Mouse (Mus musculus): ENCODE measurements around the gene Dok1. TPM values are rescaled to one million over a fixed set of nuclear protein-coding genes. Genes with fewer than 3 reads are reported as not detected.

Dok1 gene
- polyA plus RNA-seq, 1 experiment from 2014 or later: 22.2 TPM

DNA sequence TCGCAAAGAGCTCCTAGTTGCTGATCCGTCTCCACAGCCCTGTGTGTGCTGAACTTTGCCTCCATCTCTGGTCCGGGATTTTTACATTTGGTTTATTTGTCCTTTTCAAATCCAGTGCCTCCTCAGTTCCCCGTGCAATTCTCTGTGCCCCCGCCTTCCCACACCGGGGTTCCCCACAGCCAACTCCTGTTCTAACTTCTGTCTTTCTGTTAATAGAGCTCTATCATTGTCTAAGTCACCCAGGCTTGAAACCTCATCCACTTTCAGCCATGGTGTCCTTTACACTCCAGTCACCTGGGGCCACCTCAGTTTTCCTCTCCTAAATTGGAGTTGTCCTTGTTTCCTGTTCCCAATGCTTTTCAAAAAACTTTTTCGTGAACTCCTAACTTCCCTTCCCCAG is 22.0 kb downstream of the Dok1 start:
- H3K9me3 ChIP-seq (replicated peaks): no peaks in the 10 kb centered on the region
- H3K9ac ChIP-seq: peak overlapping the region; percentile 23
- H3K27me3 ChIP-seq (replicated peaks): no peaks in the 10 kb centered on the region
- peaks cover 66% of the 10 kb centered on the region for H3K4me1 ChIP-seq
- 71% methylated on average over 7 of the region's 7 CpGs for WGBS (ENCODE audit: insufficient replicate concordance)
- no peak for ATAC-seq
- H3K4me2 ChIP-seq: peak overlapping the region; percentile 52; the same call in 1 of the 2 replicates
- peak overlapping the region; percentile 99 for H3K27ac ChIP-seq
- no peak overlapping the region for H3K4me3 ChIP-seq
- H3K36me3 ChIP-seq: no peaks in the 10 kb centered on the region

GRCm38 (mm10) chr6:83010010-83010409 is 23.3 kb downstream of the Dok1 start:
- H3K36me3 ChIP-seq: no peaks in the 10 kb centered on the region
- H3K27ac ChIP-seq: peak overlapping the region; percentile 77
- H3K27me3 ChIP-seq (replicated peaks): no peaks in the 10 kb centered on the region
- peak overlapping the region; percentile 28 for H3K4me3 ChIP-seq
- WGBS (ENCODE audit: insufficient replicate concordance): 16% methylated on average over 7 of the region's 7 CpGs
- H3K9ac ChIP-seq: peak overlapping the region; percentile 56
- no peak for ATAC-seq
- H3K9me3 ChIP-seq (replicated peaks): no peaks in the 10 kb centered on the region
- peak overlapping the region; percentile 52 for H3K4me2 ChIP-seq
- H3K4me1 ChIP-seq: peaks cover 56% of the 10 kb centered on the region

DNA sequence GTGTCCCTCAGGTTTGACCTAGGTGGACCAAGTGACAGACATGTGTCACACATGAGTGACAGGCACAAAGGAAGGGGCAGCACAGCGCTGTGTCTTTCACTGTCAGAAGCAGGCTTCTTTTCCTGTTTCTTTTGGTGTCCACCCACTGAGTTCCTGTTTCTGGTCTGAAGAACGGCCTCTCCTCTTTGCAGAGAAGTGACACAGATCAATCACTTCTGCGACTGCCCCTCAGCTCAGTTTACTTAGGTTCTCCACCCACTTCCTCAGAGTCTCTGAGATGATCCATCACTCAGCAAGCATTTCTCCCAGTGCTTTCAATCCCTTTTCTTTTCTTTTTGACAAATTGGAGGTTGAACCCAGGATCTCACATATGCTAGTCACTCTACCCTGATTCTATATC is 24.6 kb downstream of the Dok1 start:
- WGBS (ENCODE audit: insufficient replicate concordance): 19% methylated on average over 3 of the region's 3 CpGs
- no peak for ATAC-seq

GRCm38 (mm10) chr6:83006114-83006513 is 27.2 kb downstream of the Dok1 start:
- H3K27me3 ChIP-seq (replicated peaks): no peaks in the 10 kb centered on the region
- H3K4me2 ChIP-seq: no peak overlapping the region
- H3K9ac ChIP-seq: no peak overlapping the region
- no peaks in the 10 kb centered on the region for H3K36me3 ChIP-seq
- no peak for ATAC-seq
- H3K4me3 ChIP-seq: no peak overlapping the region
- peaks cover 40% of the 10 kb centered on the region for H3K4me1 ChIP-seq
- 0 out of 2 replicates have a peak overlapping the region, but pooled peaks have one; percentile 32 for H3K27ac ChIP-seq
- WGBS (ENCODE audit: insufficient replicate concordance): 62% methylated on average over 6 of the region's 6 CpGs
- no peaks in the 10 kb centered on the region for H3K9me3 ChIP-seq (replicated peaks)

More for the DNA sequence above, 24.6 kb downstream of the Dok1 start:
- H3K36me3 ChIP-seq: no peaks in the 10 kb centered on the region
- H3K4me3 ChIP-seq: no peak overlapping the region
- H3K9ac ChIP-seq: no peak overlapping the region
- H3K27ac ChIP-seq: peak overlapping the region; percentile 30; the same call in 1 of the 2 replicates
- no peaks in the 10 kb centered on the region for H3K27me3 ChIP-seq (replicated peaks)
- peaks cover 58% of the 10 kb centered on the region for H3K4me1 ChIP-seq
- no peak overlapping the region for H3K4me2 ChIP-seq
- H3K9me3 ChIP-seq (replicated peaks): no peaks in the 10 kb centered on the region

DNA sequence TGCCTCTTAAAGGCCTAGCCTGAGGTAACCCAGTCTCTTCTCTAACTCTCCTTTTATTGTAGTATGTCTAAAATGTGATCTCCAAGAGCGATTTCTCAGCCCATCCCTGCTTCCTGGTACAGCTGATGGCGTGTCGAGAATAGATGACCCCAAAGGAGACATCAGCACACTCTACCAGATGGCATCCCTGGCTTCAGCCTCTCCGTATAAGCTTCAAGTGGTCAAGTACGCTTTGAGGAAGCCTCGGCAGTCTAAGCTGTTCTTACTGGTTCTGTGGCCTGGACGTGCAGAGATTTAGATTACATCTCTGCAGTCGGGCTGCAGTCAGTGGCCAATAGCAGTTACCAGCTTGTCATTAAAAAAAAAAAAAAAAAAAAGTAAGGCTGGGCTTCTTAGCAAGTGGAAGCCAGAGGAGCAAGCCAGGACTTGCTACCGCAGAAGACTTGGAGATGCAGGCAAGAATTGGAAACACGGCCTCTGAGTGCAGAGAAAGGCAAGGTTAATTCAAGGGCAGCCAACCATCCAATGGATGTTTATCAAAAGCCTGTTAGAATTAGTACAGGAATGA is 27.7 kb downstream of the Dok1 start:
- no peaks in the 10 kb centered on the region for H3K9me3 ChIP-seq (replicated peaks)
- peaks cover 34% of the 10 kb centered on the region for H3K4me1 ChIP-seq
- H3K4me3 ChIP-seq: no peak overlapping the region
- H3K9ac ChIP-seq: no peak overlapping the region
- H3K4me2 ChIP-seq: no peak overlapping the region
- H3K27ac ChIP-seq: peak overlapping the region; percentile 74; the same call in 1 of the 2 replicates
- no peaks in the 10 kb centered on the region for H3K36me3 ChIP-seq
- WGBS (ENCODE audit: insufficient replicate concordance): 70% methylated on average over 10 of the region's 10 CpGs
- H3K27me3 ChIP-seq (replicated peaks): no peaks in the 10 kb centered on the region
- no peak for ATAC-seq

DNA sequence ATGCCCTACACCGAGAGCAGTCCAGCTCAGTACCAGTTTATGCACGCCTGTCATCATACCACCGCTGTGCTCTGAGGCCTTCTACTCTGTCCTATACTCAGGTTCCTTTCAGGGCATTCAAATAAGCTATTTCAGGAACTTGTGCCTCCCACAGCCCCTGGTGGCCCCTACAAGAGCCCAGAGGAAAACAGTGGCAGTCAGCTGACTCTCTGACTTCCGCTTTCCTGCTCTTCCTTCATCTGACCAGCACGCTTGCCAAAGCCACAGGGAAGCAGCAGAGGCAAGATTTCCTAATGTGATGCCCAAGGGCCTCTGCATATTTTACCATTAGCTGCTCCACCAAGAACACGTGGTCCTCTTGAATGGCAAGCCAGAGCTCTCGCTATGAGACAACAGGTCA is 28.4 kb downstream of the Dok1 start:
- ATAC-seq: 0 out of 2 replicates have a peak, but pooled peaks have one; percentile 24
- 26% methylated on average over 7 of the region's 7 CpGs for WGBS (ENCODE audit: insufficient replicate concordance)
- Histone ChIP-seq H3K27ac (peak overlapping the region; percentile 74), H3K4me2 (no peak overlapping the region), H3K4me3 (no peak overlapping the region), H3K36me3 (no peaks in the 10 kb centered on the region), H3K27me3 (replicated peaks) (no peaks in the 10 kb centered on the region), H3K9ac (peak overlapping the region; percentile 17; the same call in 1 of the 2 replicates), H3K4me1 (peaks cover 27% of the 10 kb centered on the region), H3K9me3 (replicated peaks) (no peaks in the 10 kb centered on the region)

DNA sequence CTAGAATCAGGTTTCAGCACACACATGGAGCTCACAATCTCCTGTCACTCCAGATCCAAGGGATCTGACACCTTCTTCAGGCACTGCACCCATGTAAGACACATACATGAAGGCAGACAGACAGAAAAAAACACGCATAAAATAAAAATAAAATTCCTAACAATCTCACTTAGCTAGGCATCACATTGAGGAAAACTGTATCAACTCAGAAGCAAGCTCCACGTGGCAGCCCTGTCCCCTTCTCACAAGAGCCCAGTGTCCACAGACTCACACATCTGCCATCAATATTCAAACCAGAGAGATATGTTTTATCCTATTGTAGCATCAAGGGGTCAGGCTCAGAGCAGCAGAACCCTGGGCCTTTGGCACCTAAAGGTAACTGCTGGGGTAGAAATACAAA is 29.0 kb downstream of the Dok1 start:
- H3K27me3 ChIP-seq (replicated peaks): no peaks in the 10 kb centered on the region; the same call in 1 of the 2 replicates
- H3K27ac ChIP-seq: peak overlapping the region; percentile 74
- H3K36me3 ChIP-seq: no peaks in the 10 kb centered on the region
- H3K9me3 ChIP-seq (replicated peaks): no peaks in the 10 kb centered on the region
- ATAC-seq: no peak
- peaks cover 24% of the 10 kb centered on the region for H3K4me1 ChIP-seq
- H3K4me3 ChIP-seq: no peak overlapping the region
- H3K9ac ChIP-seq: 0 out of 2 replicates have a peak overlapping the region, but pooled peaks have one; percentile 17
- WGBS (ENCODE audit: insufficient replicate concordance): 55% methylated on average over 2 of the region's 2 CpGs
- H3K4me2 ChIP-seq: peak overlapping the region; percentile 16; the same call in 1 of the 2 replicates

DNA sequence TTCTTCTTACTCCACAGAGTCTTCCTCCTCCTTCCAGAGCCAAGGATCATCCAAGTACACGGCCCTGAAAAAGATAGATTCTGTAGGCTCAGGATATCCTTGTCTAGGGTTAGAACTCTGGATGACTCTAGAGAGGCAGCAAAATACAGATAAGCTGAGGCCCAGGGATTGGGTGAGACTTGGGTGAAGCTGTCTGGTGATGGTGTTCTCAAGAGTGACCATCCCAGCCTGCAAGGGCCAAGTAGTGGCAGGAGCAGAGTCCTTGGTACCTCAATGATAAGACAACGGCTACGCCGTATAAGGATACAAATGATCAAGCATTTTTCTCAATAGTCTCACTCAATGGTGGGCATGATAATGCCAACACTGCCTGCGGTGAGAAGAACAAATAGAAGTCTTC is 29.4 kb downstream of the Dok1 start:
- H3K27ac ChIP-seq: peak overlapping the region; percentile 74
- H3K9me3 ChIP-seq (replicated peaks): no peaks in the 10 kb centered on the region
- H3K27me3 ChIP-seq (replicated peaks): no peaks in the 10 kb centered on the region; the same call in 1 of the 2 replicates
- H3K36me3 ChIP-seq: no peaks in the 10 kb centered on the region
- peak overlapping the region; percentile 21 for H3K4me2 ChIP-seq
- H3K9ac ChIP-seq: peak overlapping the region; percentile 36; the same call in 1 of the 2 replicates
- H3K4me1 ChIP-seq: peaks cover 27% of the 10 kb centered on the region
- WGBS (ENCODE audit: insufficient replicate concordance): 60% methylated on average over 5 of the region's 5 CpGs
- H3K4me3 ChIP-seq: no peak overlapping the region
- peak; percentile 77 for ATAC-seq

- H3K9ac ChIP-seq: no peak overlapping the region
- peaks cover 33% of the 10 kb centered on the region for H3K4me1 ChIP-seq
- H3K4me3 ChIP-seq: no peak overlapping the region
- ATAC-seq: no peak
- H3K27me3 ChIP-seq (replicated peaks): no peaks in the 10 kb centered on the region; the same call in 1 of the 2 replicates
- H3K4me2 ChIP-seq: no peak overlapping the region
- no peak overlapping the region for H3K27ac ChIP-seq
- no peaks in the 10 kb centered on the region for H3K9me3 ChIP-seq (replicated peaks)
- 88% methylated on average over 1 of the region's 1 CpGs for WGBS (ENCODE audit: insufficient replicate concordance)
- no peaks in the 10 kb centered on the region for H3K36me3 ChIP-seq
These were observed 30.2 kb downstream of the Dok1 start for GRCm38 (mm10) chr6:83003082-83003481.

DNA sequence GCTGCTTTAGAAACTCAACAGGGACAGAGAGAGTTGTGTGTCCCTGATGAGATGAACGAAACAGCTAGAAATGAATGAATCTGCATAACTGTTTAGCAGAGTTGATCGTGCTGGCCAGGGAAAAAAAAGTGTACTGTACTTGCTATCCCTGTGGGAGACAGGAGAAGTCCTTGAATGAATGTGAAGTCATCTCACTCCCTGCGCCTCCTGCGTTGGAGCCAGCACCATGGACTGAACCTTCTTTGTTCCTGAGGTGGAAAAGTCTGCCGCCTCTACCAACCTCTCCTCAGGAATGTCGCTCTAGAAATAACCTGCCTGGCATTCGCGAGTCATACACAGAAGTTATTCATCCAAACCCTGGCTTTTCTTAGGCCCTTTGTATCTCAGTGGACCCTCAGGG is 33.3 kb downstream of the Dok1 start:
- WGBS (ENCODE audit: insufficient replicate concordance): 74% methylated on average over 8 of the region's 8 CpGs
- H3K9ac ChIP-seq: no peak overlapping the region
- 0 out of 2 replicates have a peak overlapping the region, but pooled peaks have one; percentile 10 for H3K27ac ChIP-seq
- no peak for ATAC-seq
- no peak overlapping the region for H3K4me3 ChIP-seq
- peaks cover 4% of the 10 kb centered on the region; the same call in 1 of the 2 replicates for H3K27me3 ChIP-seq (replicated peaks)
- H3K9me3 ChIP-seq (replicated peaks): no peaks in the 10 kb centered on the region
- peaks cover 48% of the 10 kb centered on the region for H3K4me1 ChIP-seq
- no peaks in the 10 kb centered on the region for H3K36me3 ChIP-seq
- H3K4me2 ChIP-seq: no peak overlapping the region

GRCm38 (mm10) chr6:82998326-82998725 is 34.9 kb downstream of the Dok1 start:
- ATAC-seq: no peak
- WGBS (ENCODE audit: insufficient replicate concordance): 57% methylated on average over 4 of the region's 4 CpGs

DNA sequence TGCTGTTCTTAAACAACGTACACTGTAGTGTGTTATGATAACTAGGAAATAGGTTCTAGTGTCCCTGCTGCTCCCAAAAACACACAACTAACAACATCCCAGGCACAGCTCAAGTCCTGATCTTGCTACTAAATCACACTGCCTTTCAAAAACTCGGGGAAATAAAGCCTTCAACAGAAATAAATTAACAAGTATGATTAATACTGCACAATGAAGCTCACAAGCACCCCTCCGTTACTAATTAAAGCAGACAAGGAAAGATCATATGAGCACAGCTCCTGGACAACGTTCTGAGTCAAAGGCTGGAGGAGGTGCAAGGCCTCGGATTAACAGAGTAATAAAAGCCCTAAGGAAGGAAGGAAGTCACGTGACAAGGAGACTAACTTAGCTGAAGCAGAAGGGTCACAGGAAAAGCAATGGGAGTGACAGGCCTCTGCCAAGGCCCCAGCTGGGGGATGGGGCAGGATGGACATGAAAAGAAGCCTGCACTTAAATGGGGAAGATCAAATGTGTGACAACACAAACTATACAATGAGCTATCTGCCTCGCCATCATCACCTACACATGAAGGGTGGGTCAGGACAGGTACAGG is 35.7 kb downstream of the Dok1 start:
- ATAC-seq: 0 out of 2 replicates have a peak, but pooled peaks have one; percentile 5
- no peak overlapping the region for H3K4me3 ChIP-seq
- peak overlapping the region; percentile 59 for H3K4me2 ChIP-seq
- peak overlapping the region; percentile 94 for H3K27ac ChIP-seq
- 22% methylated on average over 7 of the region's 7 CpGs for WGBS (ENCODE audit: insufficient replicate concordance)
- H3K4me1 ChIP-seq: peaks cover 28% of the 10 kb centered on the region
- no peaks in the 10 kb centered on the region for H3K36me3 ChIP-seq
- H3K27me3 ChIP-seq (replicated peaks): peaks cover 4% of the 10 kb centered on the region
- H3K9me3 ChIP-seq (replicated peaks): no peaks in the 10 kb centered on the region
- H3K9ac ChIP-seq: peak overlapping the region; percentile 60

More at GRCm38 (mm10) chr6:82998326-82998725, 34.9 kb downstream of the Dok1 start:
- H3K9me3 ChIP-seq (replicated peaks): no peaks in the 10 kb centered on the region
- no peak overlapping the region for H3K4me3 ChIP-seq
- peak overlapping the region; percentile 59; the same call in 1 of the 2 replicates for H3K4me2 ChIP-seq
- H3K27me3 ChIP-seq (replicated peaks): peaks cover 4% of the 10 kb centered on the region
- H3K36me3 ChIP-seq: no peaks in the 10 kb centered on the region
- H3K4me1 ChIP-seq: peaks cover 31% of the 10 kb centered on the region
- no peak overlapping the region for H3K9ac ChIP-seq
- peak overlapping the region; percentile 94 for H3K27ac ChIP-seq
